Mouse (Mus musculus) stomach, postnatal 0 days (tissue): ENCODE data around the gene Efna5. TPM values are rescaled to one million over a fixed set of nuclear protein-coding genes. Genes with fewer than 3 reads are reported as not detected.

Experiments
- ATAC-seq: fragments of 200-750 bp; cut with Nextera tagmentation; 2 replicates; pipeline ENCODE4 v1.8.0; 2017; ENCODE audit not compliant: low FRiP score, low TSS enrichment
- DNase-seq: peaks from one replicate; pipeline ENCODE4 v3.0.0-alpha.2; 2016; ENCODE audit warnings: low spot score
- H3K27ac ChIP-seq: fragments of 300-500 bp; sonication (generic); replicated peaks from 2 replicates; pipeline ENCODE4 v1.5.1; 2014; ENCODE audit warnings: mild to moderate bottlenecking, control low read depth
- H3K27me3 ChIP-seq: fragments of 300-500 bp; sonication (generic); 2 replicates; pipeline ENCODE4 v1.6.1; 2014; ENCODE audit warnings: low read length; ENCODE audit not compliant: control insufficient read depth, insufficient read depth
- H3K36me3 ChIP-seq: fragments of 300-500 bp; sonication (generic); 2 replicates; pipeline ENCODE4 v1.6.1; 2014; ENCODE audit warnings: low read length, mixed read lengths; ENCODE audit not compliant: control insufficient read depth, insufficient read depth
- H3K4me1 ChIP-seq: fragments of 300-500 bp; sonication (generic); replicated peaks from 2 replicates; pipeline ENCODE4 v1.6.1; 2014; ENCODE audit warnings: antibody characterized with exemption; ENCODE audit not compliant: control insufficient read depth, insufficient read depth
- H3K4me2 ChIP-seq: fragments of 300-500 bp; sonication (generic); replicated peaks from 2 replicates; pipeline ENCODE4 v1.6.1; 2014; ENCODE audit warnings: low read depth, mild to moderate bottlenecking, control low read depth, moderate library complexity
- H3K4me3 ChIP-seq: fragments of 300-500 bp; sonication (generic); 2 replicates; pipeline ENCODE4 v1.5.1; 2014; ENCODE audit warnings: low read depth, low read length, control low read depth
- H3K9ac ChIP-seq: fragments of 300-500 bp; sonication (generic); 2 replicates; pipeline ENCODE4 v1.6.1; 2014; ENCODE audit warnings: mild to moderate bottlenecking, low read length, control low read depth, mixed read lengths
- H3K9me3 ChIP-seq: fragments of 300-500 bp; sonication (generic); 2 replicates; pipeline ENCODE4 v1.6.1; 2016; ENCODE audit warnings: low read length; ENCODE audit not compliant: control insufficient read depth
- CTCF ChIP-seq: IDR thresholded peaks from 2 replicates; pipeline ENCODE4 v1.5.1; 2016; ENCODE audit warnings: antibody characterized with exemption, low read depth, mild to moderate bottlenecking, moderate library complexity
- EP300 ChIP-seq: optimal IDR thresholded peaks from 2 replicates; pipeline ENCODE3; 2016; ENCODE audit warnings: antibody characterized with exemption
- WGBS: fragments of 180-500 bp; shearing (Covaris S2); extraction: QIAGEN DNeasy Blood & Tissue Kit; methylation state at CpG from one replicate; pipeline ENCODE4 v1.1.7; 2014; 5-methylcytosine and 5-hydroxymethylcytosine counted together
- polyA plus RNA-seq: library from polyadenylated mRNA; unstranded; fragments of >200 nt; fragmentation: Nextera tagmentation; extraction: Ambion mirVana; gene quantifications from 2 replicates; pipeline ENCODE4 v1.2.1, GENCODE M21; 2015

Efna5 gene
- polyA plus RNA-seq, 1 experiment from 2014 or later: 23.9 TPM

- Histone ChIP-seq H3K9me3 (no peaks in the 10 kb centered on the region), H3K4me2 (no peak overlapping the region), H3K4me3 (no peak overlapping the region), H3K4me1 (no peaks in the 10 kb centered on the region; the same call in 1 of the 2 replicates), H3K36me3 (no peaks in the 10 kb centered on the region), H3K27me3 (no peaks in the 10 kb centered on the region), H3K27ac (no peak overlapping the region), H3K9ac (no peak overlapping the region)
- ATAC-seq (no peak), DNase-seq (no peak)
- no peak for TF ChIP-seq EP300
- no peak for TF ChIP-seq CTCF
- WGBS: 73% methylated on average over 9 of the region's 9 CpGs
Measured at GRCm38 (mm10) chr17:62694958-62695437, 186.1 kb downstream of the Efna5 start.

GRCm38 (mm10) chr17:62692242-62692641, 188.9 kb downstream of the Efna5 start:
- no peaks in the 10 kb centered on the region for H3K36me3 ChIP-seq
- TF ChIP-seq CTCF (no peak), EP300 (no peak)
- no peaks in the 10 kb centered on the region for H3K27me3 ChIP-seq
- H3K4me3 ChIP-seq: no peak overlapping the region
- no peak for ATAC-seq
- H3K4me2 ChIP-seq: no peak overlapping the region
- H3K27ac ChIP-seq: no peak overlapping the region
- 60% methylated on average over 4 of the region's 4 CpGs for WGBS
- H3K9me3 ChIP-seq: no peaks in the 10 kb centered on the region
- peaks cover 2% of the 10 kb centered on the region; the same call in 1 of the 2 replicates for H3K4me1 ChIP-seq
- no peak overlapping the region for H3K9ac ChIP-seq
- no peak for DNase-seq

- no peaks in the 10 kb centered on the region for H3K27me3 ChIP-seq
- H3K4me3 ChIP-seq: no peak overlapping the region
- H3K9me3 ChIP-seq: no peaks in the 10 kb centered on the region
- no peaks in the 10 kb centered on the region for H3K36me3 ChIP-seq
- no peak overlapping the region for H3K9ac ChIP-seq
- WGBS: 75% methylated on average over 4 of the region's 4 CpGs
- ATAC-seq (no peak), DNase-seq (no peak)
- no peak overlapping the region for H3K27ac ChIP-seq
- TF ChIP-seq CTCF (no peak), EP300 (no peak)
- no peak overlapping the region for H3K4me2 ChIP-seq
- H3K4me1 ChIP-seq: peaks cover 4% of the 10 kb centered on the region; the same call in 1 of the 2 replicates
Measured at GRCm38 (mm10) chr17:62691201-62691715, 189.9 kb downstream of the Efna5 start.

DNA sequence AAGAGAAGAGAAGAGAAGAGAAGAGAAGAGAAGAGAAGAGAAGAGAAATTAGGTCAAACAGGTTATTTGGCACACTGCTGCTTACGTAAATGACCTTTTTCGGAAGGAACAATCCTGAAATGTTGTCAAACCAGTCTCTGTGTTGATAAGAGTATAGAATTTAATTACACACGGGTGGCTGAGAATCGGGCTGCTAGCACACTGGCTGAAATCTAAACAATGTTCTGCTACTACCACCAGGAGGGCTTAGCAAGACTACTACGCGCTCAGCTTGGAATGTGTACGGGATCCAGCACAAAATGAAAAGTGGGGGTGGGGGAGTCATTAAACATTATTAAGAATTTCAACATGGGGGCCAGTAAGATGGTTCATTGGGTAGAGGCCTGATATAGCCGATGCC, 190.9 kb downstream of the Efna5 start:
- 29% methylated on average over 8 of the region's 8 CpGs for WGBS
- Histone ChIP-seq H3K27ac (no peak overlapping the region), H3K9ac (no peak overlapping the region), H3K9me3 (no peaks in the 10 kb centered on the region), H3K36me3 (no peaks in the 10 kb centered on the region), H3K27me3 (no peaks in the 10 kb centered on the region), H3K4me3 (no peak overlapping the region), H3K4me2 (no peak overlapping the region), H3K4me1 (0 out of 2 replicates have a peak, but pooled peaks cover 4% of the 10 kb centered on the region)
- ATAC-seq: peak; percentile 78
- peak; percentile 58 for TF ChIP-seq CTCF
- TF ChIP-seq EP300: no peak
- peak; percentile 42 for DNase-seq

DNA sequence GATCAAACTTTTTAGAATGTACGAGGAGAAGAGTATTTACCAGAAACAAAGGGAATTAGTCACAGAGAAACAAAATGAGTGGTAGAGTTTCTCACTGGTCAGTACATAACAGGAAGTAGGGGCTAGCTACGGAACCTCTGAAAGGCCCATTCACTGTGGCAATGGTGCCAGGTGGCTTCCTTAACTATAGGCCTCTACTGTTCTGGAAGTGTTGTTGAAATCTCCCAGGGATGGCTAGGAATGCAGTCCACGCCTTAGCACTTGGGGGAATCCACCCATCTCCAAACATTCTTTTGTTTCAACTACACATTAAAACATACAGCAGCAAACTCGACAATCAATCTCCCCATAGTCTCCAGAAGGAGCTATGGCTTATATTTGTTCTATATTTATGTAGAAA, 191.5 kb downstream of the Efna5 start:
- ATAC-seq (no peak), DNase-seq (no peak)
- H3K9ac ChIP-seq: no peak overlapping the region
- no peak overlapping the region for H3K27ac ChIP-seq
- no peaks in the 10 kb centered on the region for H3K9me3 ChIP-seq
- no peak overlapping the region for H3K4me2 ChIP-seq
- TF ChIP-seq EP300 (no peak), CTCF (no peak)
- no peaks in the 10 kb centered on the region for H3K36me3 ChIP-seq
- 0 out of 2 replicates have a peak, but pooled peaks cover 4% of the 10 kb centered on the region for H3K4me1 ChIP-seq
- no peak overlapping the region for H3K4me3 ChIP-seq
- no peaks in the 10 kb centered on the region for H3K27me3 ChIP-seq
- 49% methylated on average over 4 of the region's 4 CpGs for WGBS

DNA sequence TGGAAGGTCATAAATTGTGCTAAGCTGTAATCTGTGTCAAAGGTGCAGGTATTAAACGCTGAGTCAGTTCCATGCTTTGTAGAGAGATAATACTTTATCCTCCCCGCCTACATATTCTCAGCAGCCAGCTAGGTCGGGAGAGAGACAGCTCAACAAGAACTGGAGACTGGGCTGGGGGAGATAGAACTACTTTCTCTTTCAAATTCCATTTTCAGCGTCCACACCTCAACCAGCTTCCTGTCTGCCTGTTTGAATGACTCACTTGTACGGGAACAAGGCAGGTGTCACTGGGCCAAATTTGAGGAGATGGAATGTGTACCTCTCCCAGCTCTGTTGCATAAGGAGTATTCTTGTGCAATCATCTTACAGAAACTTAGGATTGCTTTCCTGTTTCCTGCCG, 193.7 kb downstream of the Efna5 start:
- Histone ChIP-seq H3K4me2 (peak overlapping the region; percentile 42), H3K27me3 (no peaks in the 10 kb centered on the region), H3K4me1 (0 out of 2 replicates have a peak, but pooled peaks cover 4% of the 10 kb centered on the region), H3K27ac (peak overlapping the region; percentile 40; the same call in 1 of the 2 replicates), H3K9me3 (no peaks in the 10 kb centered on the region), H3K36me3 (no peaks in the 10 kb centered on the region), H3K9ac (no peak overlapping the region), H3K4me3 (0 out of 2 replicates have a peak overlapping the region, but pooled peaks have one; percentile 1)
- TF ChIP-seq EP300 (peak; percentile 73), CTCF (no peak)
- DNase-seq: peak; percentile 26
- WGBS: 23% methylated on average over 6 of the region's 6 CpGs
- peak; percentile 84 for ATAC-seq
